Mouse (Mus musculus) forebrain, embryonic 14.5 days (tissue): ENCODE data around the gene Hagh. TPM values are rescaled to one million over a fixed set of nuclear protein-coding genes. Genes with fewer than 3 reads are reported as not detected.

Source experiments
- ATAC-seq: fragments of 200-750 bp; cut with Nextera tagmentation; 2 replicates; pipeline ENCODE4 v1.8.0; 2017; ENCODE audit warnings: mild to moderate bottlenecking, moderate library complexity
- DNase-seq: peaks from one replicate; pipeline ENCODE4 v3.0.0-alpha.2; 2015; ENCODE audit warnings: low spot score
- H3K27ac ChIP-seq: fragments of 300-500 bp; sonication (generic); 2 replicates; pipeline ENCODE4 v1.5.1; 2014; ENCODE audit warnings: low read depth, mild to moderate bottlenecking, control low read depth, low read length, moderate library complexity
- H3K27me3 ChIP-seq: fragments of 300-500 bp; sonication (generic); replicated peaks from 2 replicates; pipeline ENCODE4 v1.6.1; 2014; ENCODE audit warnings: low read length, control low read depth, mixed read lengths; ENCODE audit not compliant: control insufficient read depth, insufficient read depth
- H3K36me3 ChIP-seq: fragments of 300-500 bp; sonication (generic); 2 replicates; pipeline ENCODE4 v1.6.1; 2014; ENCODE audit warnings: low read length, control low read depth; ENCODE audit not compliant: control insufficient read depth, insufficient read depth
- H3K4me1 ChIP-seq: fragments of 300-500 bp; sonication (generic); 2 replicates; pipeline ENCODE4 v1.6.1; 2014; ENCODE audit warnings: antibody characterized with exemption, low read length, control low read depth; ENCODE audit not compliant: control insufficient read depth, insufficient read depth
- H3K4me2 ChIP-seq: fragments of 300-500 bp; sonication (generic); 2 replicates; pipeline ENCODE4 v1.6.1; 2014; ENCODE audit warnings: mild to moderate bottlenecking, control low read depth, low read length
- H3K4me3 ChIP-seq: fragments of 300-500 bp; sonication (generic); 2 replicates; pipeline ENCODE4 v1.5.1; 2014; ENCODE audit warnings: low read depth, low read length, control low read depth
- H3K9ac ChIP-seq: fragments of 300-500 bp; sonication (generic); 2 replicates; pipeline ENCODE4 v1.6.1; 2014; ENCODE audit warnings: mild to moderate bottlenecking, low read length, control low read depth, moderate library complexity
- H3K9me3 ChIP-seq: fragments of 300-500 bp; sonication (generic); replicated peaks from 2 replicates; pipeline ENCODE4 v1.6.1; 2016; ENCODE audit warnings: low read length, control low read depth, mixed read lengths; ENCODE audit not compliant: control insufficient read depth
- WGBS: fragments of 180-500 bp; shearing (Covaris S2); extraction: QIAGEN DNeasy Blood & Tissue Kit; methylation state at CpG from one replicate; pipeline ENCODE4 v1.1.7; 2014; 5-methylcytosine and 5-hydroxymethylcytosine counted together
- polyA plus RNA-seq: library from polyadenylated mRNA; unstranded; fragments of >200 nt; fragmentation: Nextera tagmentation; extraction: Ambion mirVana; gene quantifications from 2 replicates; pipeline ENCODE4 v1.2.1, GENCODE M21; 2014

Hagh gene
- polyA plus RNA-seq: 49.7 and 52.8 TPM in 2 replicates

GRCm38 (mm10) chr17:24839842-24840241, at the start of gene Hagh:
TSS of gene Hagh (plus strand) at chr17:24840143.
- no peaks in the 10 kb centered on the region for H3K36me3 ChIP-seq
- H3K27me3 ChIP-seq: no peaks in the 10 kb centered on the region
- no peak within 1 kb of the TSS for H3K4me2 ChIP-seq
- ATAC-seq (no peak), DNase-seq (no peak)
- no peak within 1 kb of the TSS for H3K4me3 ChIP-seq
- 70% methylated on average over 8 of the region's 8 CpGs for WGBS
- no peaks in the 10 kb centered on the region for H3K9me3 ChIP-seq
- no peak within 1 kb of the TSS for H3K27ac ChIP-seq
- H3K9ac ChIP-seq: no peak within 1 kb of the TSS
- no peaks in the 10 kb centered on the region for H3K4me1 ChIP-seq

GRCm38 (mm10) chr17:24792190-24792589, 47.8 kb upstream of the Hagh start:
- no peaks in the 10 kb centered on the region for H3K36me3 ChIP-seq
- no peak overlapping the region for H3K27ac ChIP-seq
- H3K4me2 ChIP-seq: no peak overlapping the region
- H3K27me3 ChIP-seq: no peaks in the 10 kb centered on the region
- no peaks in the 10 kb centered on the region for H3K9me3 ChIP-seq
- ATAC-seq: no peak
- no peaks in the 10 kb centered on the region for H3K4me1 ChIP-seq
- no peak overlapping the region for H3K4me3 ChIP-seq
- no peak overlapping the region for H3K9ac ChIP-seq
- WGBS: 84% methylated on average over 8 of the region's 8 CpGs
- no peak for DNase-seq

- Histone ChIP-seq H3K27me3 (no peaks in the 10 kb centered on the region), H3K4me1 (no peaks in the 10 kb centered on the region), H3K9me3 (no peaks in the 10 kb centered on the region), H3K4me2 (no peak overlapping the region), H3K27ac (no peak overlapping the region), H3K9ac (no peak overlapping the region), H3K4me3 (no peak overlapping the region), H3K36me3 (no peaks in the 10 kb centered on the region)
- DNase-seq: no peak
- WGBS: 71% methylated on average over 12 of the region's 12 CpGs
- ATAC-seq: no peak
These were observed 45.2 kb upstream of the Hagh start for GRCm38 (mm10) chr17:24794791-24795190.

- H3K4me3 ChIP-seq: no peak overlapping the region
- WGBS: 79% methylated on average over 3 of the region's 3 CpGs
- no peak overlapping the region for H3K9ac ChIP-seq
- H3K4me2 ChIP-seq: no peak overlapping the region
- ATAC-seq (no peak), DNase-seq (no peak)
- no peaks in the 10 kb centered on the region for H3K36me3 ChIP-seq
- H3K4me1 ChIP-seq: no peaks in the 10 kb centered on the region
- no peaks in the 10 kb centered on the region for H3K27me3 ChIP-seq
- H3K9me3 ChIP-seq: no peaks in the 10 kb centered on the region
- no peak overlapping the region for H3K27ac ChIP-seq
These were observed 43.0 kb upstream of the Hagh start for GRCm38 (mm10) chr17:24796969-24797368.

GRCm38 (mm10) chr17:24798229-24798628, 41.7 kb upstream of the Hagh start:
- Histone ChIP-seq H3K27ac (no peak overlapping the region), H3K9me3 (no peaks in the 10 kb centered on the region), H3K4me1 (no peaks in the 10 kb centered on the region), H3K36me3 (no peaks in the 10 kb centered on the region), H3K27me3 (no peaks in the 10 kb centered on the region), H3K4me3 (no peak overlapping the region), H3K4me2 (no peak overlapping the region), H3K9ac (no peak overlapping the region)
- 61% methylated on average over 9 of the region's 9 CpGs for WGBS
- DNase-seq (no peak), ATAC-seq (no peak)

GRCm38 (mm10) chr17:24799476-24799875, 40.5 kb upstream of the Hagh start:
- peaks cover 7% of the 10 kb centered on the region for H3K27me3 ChIP-seq
- ATAC-seq (no peak), DNase-seq (no peak)
- no peaks in the 10 kb centered on the region for H3K4me1 ChIP-seq
- no peaks in the 10 kb centered on the region for H3K36me3 ChIP-seq
- H3K9me3 ChIP-seq: no peaks in the 10 kb centered on the region
- H3K4me3 ChIP-seq: no peak overlapping the region
- no peak overlapping the region for H3K4me2 ChIP-seq
- H3K9ac ChIP-seq: no peak overlapping the region
- 84% methylated on average over 4 of the region's 4 CpGs for WGBS
- H3K27ac ChIP-seq: no peak overlapping the region

GRCm38 (mm10) chr17:24800524-24800923, 39.4 kb upstream of the Hagh start:
- Histone ChIP-seq H3K9me3 (no peaks in the 10 kb centered on the region), H3K4me1 (no peaks in the 10 kb centered on the region), H3K4me3 (no peak overlapping the region), H3K9ac (no peak overlapping the region), H3K27ac (no peak overlapping the region), H3K27me3 (peaks cover 16% of the 10 kb centered on the region), H3K4me2 (no peak overlapping the region), H3K36me3 (no peaks in the 10 kb centered on the region)
- ATAC-seq (no peak), DNase-seq (no peak)
- WGBS: 54% methylated on average over 3 of the region's 3 CpGs

- H3K4me2 ChIP-seq: peak within 1 kb of the TSS; percentile 77
- H3K9me3 ChIP-seq: no peaks in the 10 kb centered on the region
- H3K27ac ChIP-seq: no peak within 1 kb of the TSS
- H3K4me3 ChIP-seq: peak within 1 kb of the TSS; percentile 53
- H3K27me3 ChIP-seq: peaks cover 19% of the 10 kb centered on the region
- H3K9ac ChIP-seq: peak within 1 kb of the TSS; percentile 64
- ATAC-seq: peak; percentile 75
- no peaks in the 10 kb centered on the region for H3K36me3 ChIP-seq
- peak; percentile 77 for DNase-seq
- H3K4me1 ChIP-seq: no peaks in the 10 kb centered on the region
- under 1% methylated on average over 61 of the region's 71 CpGs for WGBS
These were observed 35.7 kb upstream of the Hagh start, which contains the start of gene Meiob for GRCm38 (mm10) chr17:24803952-24804951. TSS of gene Meiob (plus strand) at chr17:24804289.

- no peaks in the 10 kb centered on the region for H3K9me3 ChIP-seq
- DNase-seq: no peak
- 79% methylated on average over 3 of the region's 3 CpGs for WGBS
- no peak overlapping the region for H3K4me3 ChIP-seq
- H3K36me3 ChIP-seq: no peaks in the 10 kb centered on the region
- H3K9ac ChIP-seq: no peak overlapping the region
- H3K4me2 ChIP-seq: no peak overlapping the region
- no peaks in the 10 kb centered on the region for H3K4me1 ChIP-seq
- no peaks in the 10 kb centered on the region for H3K27me3 ChIP-seq
- no peak overlapping the region for H3K27ac ChIP-seq
- ATAC-seq: no peak
These were observed 28.7 kb upstream of the Hagh start for GRCm38 (mm10) chr17:24811211-24811610.
